Mouse (Mus musculus): ENCODE results near the gene Lsamp.

Lsamp gene

DNA sequence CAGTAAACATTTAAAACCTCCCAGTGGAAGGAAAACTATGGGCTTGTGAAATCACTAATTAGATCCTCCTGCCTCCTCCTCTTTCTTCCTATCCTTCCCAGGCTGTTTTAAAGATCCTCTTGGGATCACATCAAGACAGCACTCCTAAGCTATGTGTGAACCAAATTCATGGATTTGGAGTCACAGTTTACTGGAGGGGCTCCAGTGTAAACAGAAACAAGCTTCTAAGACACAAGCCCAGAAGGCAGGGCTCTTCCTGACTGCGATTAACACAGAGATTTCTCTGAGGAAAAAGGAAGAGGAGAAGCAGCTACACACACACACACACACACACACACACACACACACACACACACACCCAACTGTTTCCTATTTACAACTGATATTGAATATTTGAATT lies 961.7 kb downstream of the Lsamp start:
- DNase-seq (ENCODE audit: low spot score in 2 of 2): no peak

DNA sequence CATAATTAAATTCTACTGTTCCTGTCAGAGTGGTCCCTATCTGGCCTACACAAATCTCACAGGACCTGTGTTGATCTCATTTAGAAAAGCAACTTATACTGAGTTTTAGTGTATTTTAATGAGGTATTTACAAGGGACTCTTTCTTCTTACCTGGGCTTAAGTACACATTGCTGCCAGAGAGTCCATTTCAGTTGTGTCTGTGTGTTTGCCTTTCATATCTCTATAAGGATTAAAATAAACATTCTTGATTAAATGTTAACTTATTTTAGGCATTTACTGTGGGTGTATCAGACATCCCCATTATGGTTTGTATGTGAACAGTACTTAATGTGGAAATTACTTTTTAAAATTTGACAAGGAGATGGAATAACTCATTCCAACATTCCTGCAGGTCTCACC lies 963.9 kb downstream of the Lsamp start:
- no peak for DNase-seq (ENCODE audit: low spot score in 2 of 2)

DNA sequence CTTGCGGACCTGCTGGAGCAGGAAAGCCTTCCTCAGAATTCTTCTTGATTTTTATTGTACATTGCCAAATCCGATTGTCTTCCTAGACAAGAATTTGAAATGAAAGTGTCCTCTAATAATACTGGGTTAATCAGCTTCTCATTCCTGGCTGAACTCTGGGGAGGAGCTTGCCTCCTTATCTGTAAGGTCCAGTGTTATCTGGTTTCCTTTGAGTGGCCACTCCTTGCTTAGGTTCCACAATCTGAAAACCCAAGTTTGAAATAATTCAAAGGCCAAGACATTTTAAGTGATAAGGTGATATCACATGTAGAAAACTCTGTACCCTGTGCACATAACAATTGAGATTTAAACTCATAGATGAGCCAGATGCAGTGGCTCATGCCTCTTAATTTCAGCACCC lies 975.0 kb downstream of the Lsamp start:
- no peak for DNase-seq (ENCODE audit: low spot score in 2 of 2)

DNA sequence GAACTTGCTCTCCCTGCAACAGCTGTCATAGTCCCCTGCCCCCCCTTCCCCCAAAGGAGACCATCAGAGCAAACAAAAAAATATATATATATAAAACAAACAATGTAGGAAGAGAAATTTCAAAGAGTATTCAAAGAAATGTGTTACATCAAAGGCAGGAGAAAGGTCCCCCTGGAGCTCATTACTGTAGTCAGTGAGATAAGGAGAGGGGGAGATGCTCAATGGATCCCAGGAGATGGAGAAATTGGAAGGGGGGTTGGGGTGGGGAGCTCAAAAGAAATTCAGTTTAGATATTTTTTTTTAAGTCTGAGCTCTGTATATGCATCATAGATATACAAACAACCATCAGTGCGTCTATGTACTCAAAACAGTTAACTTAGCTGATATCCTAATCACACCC lies 976.4 kb downstream of the Lsamp start:
- DNase-seq (ENCODE audit: low spot score in 2 of 2): no peak

DNA sequence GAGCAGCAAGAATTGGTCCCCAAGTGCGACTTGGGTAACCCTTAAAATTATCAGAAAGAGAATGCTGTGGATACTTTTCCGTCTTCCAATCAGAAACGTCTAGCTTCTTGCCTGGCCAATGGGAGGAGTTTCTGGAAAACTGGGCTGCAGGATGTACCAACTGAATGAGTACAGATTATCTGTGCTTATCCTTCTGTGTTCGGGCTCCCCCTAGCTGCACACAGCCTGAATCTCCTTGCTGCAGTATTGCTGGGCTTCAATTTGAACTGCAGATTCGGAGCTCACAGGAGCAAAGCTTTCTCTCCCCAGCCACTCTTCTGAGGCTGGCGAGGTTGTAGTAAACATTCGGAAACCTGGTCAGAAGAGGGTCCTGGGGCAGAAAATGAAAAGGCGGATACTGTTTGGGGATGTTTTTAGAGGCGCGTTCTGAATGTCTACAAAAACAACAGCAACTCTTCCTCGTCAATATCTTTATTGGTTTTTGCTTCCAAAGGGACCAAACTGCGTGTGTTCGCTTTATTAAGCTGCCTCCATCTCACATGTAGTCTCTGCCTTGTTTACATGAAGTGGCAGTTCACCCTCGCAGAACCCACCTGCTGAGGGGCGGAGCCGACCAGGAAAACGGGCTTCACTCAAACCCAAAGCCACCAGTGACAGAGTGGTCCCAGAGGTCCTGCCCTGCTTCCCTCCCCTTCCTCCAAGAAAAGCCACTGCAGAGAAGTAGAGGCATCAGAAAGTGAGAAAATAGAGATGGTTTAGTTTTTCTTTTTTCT lies 984.1 kb downstream of the Lsamp start:
- peak; percentile 72 to 84 for DNase-seq (ENCODE audit: low spot score in 2 of 2)

DNA sequence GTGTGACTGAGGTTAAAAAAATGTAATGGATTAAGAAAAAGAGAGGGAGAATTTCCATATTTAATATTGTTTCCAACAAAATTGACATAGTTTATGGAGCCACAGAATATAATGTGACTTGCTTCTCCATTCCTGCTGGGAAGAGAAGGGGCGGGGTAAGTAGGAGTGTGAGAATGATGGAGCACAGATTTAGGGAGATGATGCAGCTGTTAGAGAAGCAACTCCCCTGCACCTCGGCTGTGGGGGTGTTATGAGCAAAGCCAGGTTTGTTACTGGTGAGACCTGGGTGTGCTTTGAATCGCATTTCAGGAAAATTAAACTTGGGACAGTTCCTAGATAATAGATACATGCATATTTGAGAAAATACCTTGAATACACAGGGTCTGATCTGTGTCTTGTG lies 987.2 kb downstream of the Lsamp start:
- no peak for DNase-seq (ENCODE audit: low spot score in 2 of 2)

DNA sequence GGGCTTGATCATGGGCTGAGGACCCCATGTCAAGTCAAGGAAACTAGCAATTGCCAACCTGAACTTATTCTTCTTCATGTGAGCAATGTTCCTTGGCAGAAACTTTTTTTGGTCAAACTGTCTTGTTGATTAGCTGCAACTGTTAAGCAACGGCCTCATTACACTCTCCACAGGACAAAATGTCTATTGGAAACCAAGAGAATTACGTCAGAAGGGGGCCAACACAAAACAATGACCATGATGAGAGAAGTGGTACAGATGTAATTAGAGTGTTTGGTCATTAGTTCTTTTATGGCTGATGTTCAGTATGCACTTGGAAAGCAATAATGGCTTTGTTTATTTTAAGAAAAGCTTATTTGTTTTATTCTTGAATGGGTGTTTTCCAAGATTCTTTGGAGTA lies 989.9 kb downstream of the Lsamp start:
- no peak for DNase-seq (ENCODE audit: low spot score in 2 of 2)

DNA sequence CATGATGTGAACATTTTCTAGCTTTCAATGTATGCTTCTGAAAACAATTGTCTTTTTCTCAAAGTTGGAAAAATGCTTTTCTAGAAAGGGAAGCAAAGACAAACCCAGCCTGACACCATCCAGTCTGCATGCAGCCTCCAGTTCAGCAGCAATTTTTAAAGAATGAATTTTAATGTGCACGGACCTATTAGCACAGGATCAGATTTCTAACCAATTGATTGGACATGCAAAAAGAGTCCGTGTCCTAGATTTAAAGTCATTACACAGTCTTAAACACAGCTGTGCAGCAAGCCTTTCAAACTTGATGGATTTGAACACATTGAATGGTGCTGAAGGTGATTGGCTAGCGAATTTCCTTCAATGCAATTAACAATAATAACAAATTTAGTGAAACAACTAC lies 998.9 kb downstream of the Lsamp start:
- no peak for DNase-seq (ENCODE audit: low spot score in 2 of 2)

DNA sequence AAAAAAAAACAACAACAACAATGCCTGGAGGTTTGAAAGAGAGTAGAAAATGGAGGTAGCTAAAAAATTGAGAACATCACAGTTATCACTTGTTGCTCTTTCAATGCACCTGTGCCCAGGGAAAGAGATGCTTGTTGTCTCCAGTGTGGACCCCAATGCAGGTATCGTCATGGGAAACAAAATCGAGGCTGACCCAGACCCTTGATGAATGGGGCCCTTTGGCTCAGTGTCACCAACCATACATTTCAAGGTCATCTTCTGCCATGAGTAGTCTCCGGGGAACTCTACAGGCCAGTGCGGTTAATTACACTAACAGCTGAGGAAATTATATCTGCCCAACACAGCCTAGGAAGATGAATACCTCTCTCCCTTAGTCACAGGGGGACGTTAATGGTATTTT lies 1023.4 kb downstream of the Lsamp start:
- no peak for DNase-seq (ENCODE audit: low spot score in 2 of 2)

DNA sequence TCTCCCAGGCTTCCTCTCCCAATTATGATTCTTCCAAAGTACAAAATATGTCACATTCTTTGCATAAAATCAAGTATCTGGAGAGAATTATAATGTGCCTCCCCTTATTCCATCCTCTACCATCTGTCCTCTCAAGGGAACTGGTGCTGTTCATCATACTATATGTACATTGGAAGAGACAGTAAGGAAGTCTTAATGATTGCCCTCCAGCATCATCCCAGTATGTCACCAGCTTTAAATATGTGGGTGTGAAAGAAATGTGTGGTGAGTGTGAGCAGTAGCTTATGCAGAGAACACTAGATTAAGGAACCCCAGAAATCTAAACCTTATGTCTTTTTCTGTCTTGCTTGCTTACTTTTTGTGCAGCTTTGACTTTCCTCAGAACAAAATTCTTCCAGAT lies 1050.6 kb downstream of the Lsamp start:
- no peak for DNase-seq (ENCODE audit: low spot score in 2 of 2)

DNA sequence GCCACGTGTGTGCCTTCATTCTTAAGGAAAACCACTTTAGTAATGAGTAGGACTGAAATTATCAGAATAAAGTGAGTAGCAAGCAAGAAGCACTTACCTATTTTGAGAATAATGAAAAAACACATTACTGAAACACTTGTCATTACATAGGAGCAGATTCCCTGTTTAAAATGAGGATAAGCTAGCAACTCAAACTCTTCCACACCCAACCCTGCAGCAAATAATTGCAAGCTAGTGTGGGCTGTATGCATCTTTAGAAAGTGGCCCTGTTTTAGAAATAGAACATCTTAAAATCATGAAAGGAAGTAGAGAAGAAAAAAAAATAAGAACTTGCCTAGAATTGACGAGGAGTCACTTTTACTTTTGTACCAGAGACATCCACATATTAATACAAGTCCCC lies 1057.5 kb downstream of the Lsamp start:
- no peak for DNase-seq (ENCODE audit: low spot score in 2 of 2)

DNA sequence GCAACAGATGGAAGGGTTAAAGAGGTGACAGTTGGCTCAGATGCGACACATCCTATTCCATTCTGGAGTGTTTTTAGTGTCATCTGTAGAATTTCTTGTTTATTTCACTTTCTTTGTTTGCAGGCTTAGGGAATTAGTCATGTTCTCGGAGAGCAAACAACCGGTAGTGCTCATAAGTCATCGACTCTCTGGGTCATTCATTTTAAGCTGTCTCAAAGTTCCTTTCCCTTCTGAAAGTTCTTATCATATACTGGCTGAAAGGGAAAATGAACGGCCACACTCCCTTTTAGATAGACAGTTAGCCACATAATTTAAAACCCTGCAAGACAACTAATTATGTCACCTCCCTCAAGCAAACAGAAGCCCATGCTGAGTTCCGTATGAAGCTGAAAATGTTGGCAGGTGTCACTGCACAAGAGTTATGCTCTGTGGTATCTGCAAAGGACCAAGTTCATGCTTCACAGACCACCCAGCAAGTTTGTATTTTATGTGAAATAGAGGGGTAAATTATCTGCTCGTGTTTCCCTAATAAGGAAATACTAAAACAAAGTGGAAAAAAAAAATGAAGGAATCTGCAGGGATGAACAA lies 1079.2 kb downstream of the Lsamp start:
- DNase-seq (ENCODE audit: low spot score in 2 of 2): no peak

DNA sequence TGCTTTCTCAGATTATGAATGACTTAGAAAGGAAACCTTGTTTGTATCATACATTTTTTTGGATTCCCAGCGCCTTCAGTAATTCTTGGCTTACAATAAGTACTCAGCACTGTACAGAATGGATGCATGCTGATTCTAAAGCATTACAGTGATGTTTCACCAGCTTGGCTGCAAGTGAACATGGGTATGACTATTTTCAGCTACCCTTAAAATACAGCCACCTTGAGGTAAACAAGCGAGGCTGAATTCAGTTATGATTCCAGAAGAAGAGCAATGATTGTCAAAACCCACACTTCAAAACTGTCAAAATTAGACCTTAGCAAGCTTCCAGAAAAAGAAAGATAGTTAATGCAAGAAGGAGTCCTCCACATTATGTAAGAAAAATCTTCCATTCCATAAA lies 1089.3 kb downstream of the Lsamp start:
- no peak for DNase-seq (ENCODE audit: low spot score in 2 of 2)

DNA sequence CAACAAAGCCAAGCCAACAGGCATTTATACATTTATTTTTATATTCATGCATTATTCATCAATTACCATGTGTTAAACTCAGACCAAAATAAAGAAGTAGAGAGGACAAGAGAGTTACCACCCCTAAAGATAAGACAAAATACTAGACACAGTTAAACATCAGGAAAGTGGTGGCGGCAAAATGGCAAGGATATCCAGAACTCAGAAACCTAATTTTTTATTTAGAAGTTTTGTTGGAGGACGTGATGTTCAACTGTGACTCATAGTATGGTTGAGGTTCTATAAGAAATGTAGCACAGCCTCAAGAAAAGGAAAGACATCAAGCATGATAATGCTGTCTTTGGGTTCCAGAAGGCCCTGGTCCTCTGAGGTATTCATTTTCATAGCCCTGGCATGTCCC lies 1104.5 kb downstream of the Lsamp start:
- DNase-seq (ENCODE audit: low spot score in 2 of 2): no peak

DNA sequence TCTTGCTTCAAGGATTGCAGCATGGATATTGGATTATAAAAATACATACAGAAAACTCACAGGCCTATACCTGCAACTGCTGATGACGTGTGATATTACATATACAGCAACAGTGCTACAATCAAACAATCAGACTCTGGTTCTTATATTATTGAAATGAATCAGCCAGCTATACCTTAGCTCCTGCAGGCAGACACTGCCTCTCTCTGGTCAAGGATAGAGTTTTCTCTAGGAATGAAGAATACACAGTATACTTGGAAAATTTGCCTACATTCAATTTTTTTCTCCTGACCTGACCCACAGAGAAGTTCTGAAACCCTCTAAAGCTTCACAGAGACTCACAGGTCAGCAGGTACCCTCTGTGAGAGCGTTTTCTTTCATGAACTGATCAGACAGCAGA lies 1105.9 kb downstream of the Lsamp start:
- DNase-seq (ENCODE audit: low spot score in 2 of 2): no peak

DNA sequence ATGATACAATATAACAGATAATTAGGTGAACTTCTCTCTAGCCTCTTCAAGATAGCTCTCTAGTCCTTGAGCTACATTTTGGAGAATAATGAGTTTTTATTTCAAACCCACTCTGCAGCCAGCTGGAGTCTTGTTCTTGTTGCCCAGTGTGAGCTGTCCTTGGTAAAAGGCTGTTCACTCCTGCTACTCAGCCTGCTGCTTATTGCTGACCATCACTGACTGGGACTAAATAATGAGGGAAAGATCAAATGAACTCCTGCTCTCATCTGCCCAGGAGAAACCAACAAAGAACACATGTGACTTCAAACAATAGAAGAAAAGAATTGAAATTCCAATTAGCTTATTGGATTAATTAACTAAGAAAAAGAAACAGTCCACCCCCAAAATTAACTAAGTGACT lies 1107.1 kb downstream of the Lsamp start:
- no peak for DNase-seq (ENCODE audit: low spot score in 2 of 2)

DNA sequence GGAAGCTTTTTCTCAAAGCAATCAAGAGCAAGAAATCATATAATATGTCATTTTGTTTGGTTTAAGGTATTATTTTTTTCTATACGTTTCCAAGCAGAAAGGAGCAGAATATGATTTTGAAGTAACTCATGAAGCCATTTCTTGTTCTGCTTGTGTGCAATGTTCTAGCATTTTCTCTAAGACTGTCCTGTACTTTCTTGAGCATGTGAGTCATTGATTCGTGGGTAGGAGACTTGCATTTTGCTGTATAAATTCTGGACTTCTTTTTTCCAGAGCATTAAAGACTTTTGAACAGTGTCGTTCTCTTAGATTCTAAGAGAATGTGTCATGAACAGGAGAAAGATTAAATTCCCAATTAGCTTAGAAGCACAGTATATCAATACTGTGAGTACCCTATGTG lies 1118.6 kb downstream of the Lsamp start:
- DNase-seq (ENCODE audit: low spot score in 2 of 2): no peak

DNA sequence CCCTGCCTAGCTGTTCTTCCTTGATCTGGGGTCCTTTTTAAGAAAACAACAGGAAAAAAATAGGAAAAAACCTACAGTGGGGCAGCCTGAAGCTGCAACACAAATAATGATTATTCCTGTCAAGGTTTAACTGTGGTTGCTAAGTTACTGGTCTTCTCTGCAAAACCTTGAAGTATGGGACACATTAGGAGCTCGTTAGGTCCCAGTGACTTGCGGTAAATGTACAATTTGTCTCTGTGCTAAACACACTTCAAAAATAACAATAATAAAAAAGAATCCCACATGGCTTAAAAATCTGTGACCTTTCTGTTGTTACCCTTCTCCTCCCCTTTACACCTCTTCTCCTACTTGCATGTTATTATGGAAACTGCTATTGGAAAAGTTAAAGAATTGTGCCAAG lies 1140.2 kb downstream of the Lsamp start:
- DNase-seq (ENCODE audit: low spot score in 2 of 2): no peak

DNA sequence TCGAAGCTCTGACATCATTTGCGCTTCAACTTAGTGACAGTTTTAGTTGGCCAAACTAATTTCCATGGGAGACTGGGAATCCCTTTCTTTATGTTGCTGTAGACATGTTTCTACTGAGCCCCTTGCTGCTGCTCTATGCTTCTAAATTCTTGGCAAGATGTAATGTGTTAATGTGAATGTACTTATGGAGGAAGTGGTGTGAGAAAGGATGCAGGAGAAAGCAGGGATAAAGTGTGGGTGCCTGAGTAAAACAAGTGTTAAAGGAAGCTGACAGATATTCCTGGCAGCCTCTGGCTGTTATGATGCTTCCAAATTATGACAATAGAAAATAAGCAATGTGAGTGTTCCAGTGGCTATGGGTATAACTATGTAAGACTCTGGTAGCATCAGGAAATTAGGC lies 1140.9 kb downstream of the Lsamp start:
- DNase-seq (ENCODE audit: low spot score in 2 of 2): no peak

DNA sequence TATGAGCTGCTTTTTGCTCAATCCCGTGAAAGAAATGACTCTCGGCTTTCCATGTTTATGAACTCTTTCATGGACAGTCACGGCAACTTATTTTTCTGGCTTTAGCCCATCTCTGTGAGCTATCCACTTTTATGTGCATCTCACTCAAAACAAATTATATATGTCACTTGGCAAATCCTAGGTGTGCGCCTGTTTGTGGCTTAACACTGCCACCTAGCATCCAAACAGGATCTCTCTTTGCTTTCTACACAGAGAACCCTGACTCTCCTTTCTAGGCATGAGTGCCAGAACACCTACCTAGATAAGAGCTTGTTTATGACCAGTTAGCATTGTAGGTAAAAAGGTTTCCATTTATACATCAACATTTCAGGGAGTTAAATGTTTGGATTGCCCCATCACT lies 1146.9 kb downstream of the Lsamp start:
- peak in 1 of 2 experiments; percentile 6 for DNase-seq (ENCODE audit: low spot score in 2 of 2)

DNA sequence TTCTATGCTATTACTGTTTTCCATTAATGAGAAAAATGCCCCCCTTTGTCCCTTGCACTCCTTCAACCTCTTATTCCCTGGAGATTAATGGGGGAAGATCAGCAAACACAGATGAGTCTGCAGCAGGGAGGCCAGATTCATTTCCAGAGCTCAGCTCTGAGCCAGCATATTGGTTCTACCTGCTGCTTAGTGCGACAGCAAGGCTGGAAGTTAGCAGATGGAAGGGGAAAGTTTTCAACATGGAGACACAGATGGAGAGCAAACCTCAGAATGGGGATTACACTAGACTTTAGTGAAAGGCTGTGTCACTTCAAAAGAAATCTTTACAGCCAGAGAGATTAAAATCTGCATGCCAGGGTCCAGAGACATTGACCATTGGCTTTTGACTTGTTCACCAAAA lies 1188.7 kb downstream of the Lsamp start:
- no peak for DNase-seq (ENCODE audit: low spot score in 2 of 2)

DNA sequence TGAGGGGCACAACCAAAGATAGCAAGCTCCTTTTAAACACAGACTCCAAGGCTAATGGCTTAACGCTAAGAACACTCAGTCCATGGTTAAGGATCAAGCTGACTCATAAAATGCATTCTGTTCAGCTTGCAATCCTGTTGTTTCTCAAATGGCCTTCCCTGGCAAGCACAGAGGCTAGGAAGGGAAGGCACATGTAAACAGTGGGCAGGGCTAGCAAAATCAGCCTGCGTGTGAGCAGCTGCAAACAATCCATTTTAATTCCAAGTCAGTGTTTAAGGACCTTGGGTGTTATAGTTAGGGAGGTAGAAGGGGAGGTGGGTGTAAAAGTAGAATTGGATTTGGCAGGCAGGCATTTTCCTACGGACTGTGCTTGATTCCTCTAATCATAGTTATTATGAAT lies 1195.4 kb downstream of the Lsamp start:
- DNase-seq (ENCODE audit: low spot score in 2 of 2): no peak

DNA sequence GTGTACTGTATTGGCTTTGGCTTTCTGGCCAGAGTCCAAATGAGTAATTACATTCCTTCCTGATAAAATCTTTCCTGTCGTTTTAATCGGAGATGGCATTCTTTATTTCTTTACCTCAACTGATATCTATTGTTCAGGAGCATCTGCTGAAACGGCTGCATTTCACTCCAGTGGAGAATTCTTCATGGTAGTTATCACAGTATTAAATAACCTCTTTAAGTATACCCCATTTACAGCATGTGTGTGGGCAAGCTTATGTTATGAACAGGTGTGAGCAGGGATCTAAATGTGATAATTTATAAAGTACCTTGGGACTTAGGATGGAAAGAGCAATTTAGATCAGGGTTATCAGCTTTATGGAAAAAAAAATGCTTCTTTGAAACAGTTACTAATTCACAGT lies 1196.7 kb downstream of the Lsamp start:
- DNase-seq (ENCODE audit: low spot score in 2 of 2): no peak

DNA sequence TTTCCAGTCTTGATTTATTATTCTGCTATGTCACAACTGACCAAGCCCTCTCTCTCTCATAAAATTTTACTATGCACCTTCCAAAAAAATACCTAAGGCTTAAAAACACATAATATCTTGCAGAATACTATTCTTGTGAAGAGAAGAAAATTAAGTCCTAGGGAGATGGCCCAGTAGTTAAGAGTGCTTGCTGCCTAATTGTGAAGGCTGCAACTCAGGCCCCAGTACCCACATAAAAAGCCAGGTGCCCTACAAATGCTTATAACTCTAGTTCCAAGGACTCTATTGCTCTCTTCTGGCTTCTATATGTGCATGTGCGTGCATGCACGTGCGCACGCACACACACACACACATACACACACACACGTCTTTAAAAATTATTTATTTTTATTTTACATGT lies 1225.9 kb downstream of the Lsamp start:
- DNase-seq (ENCODE audit: low spot score in 2 of 2): no peak
